Mouse (Mus musculus): ENCODE results near the gene Sesn3.

DNA sequence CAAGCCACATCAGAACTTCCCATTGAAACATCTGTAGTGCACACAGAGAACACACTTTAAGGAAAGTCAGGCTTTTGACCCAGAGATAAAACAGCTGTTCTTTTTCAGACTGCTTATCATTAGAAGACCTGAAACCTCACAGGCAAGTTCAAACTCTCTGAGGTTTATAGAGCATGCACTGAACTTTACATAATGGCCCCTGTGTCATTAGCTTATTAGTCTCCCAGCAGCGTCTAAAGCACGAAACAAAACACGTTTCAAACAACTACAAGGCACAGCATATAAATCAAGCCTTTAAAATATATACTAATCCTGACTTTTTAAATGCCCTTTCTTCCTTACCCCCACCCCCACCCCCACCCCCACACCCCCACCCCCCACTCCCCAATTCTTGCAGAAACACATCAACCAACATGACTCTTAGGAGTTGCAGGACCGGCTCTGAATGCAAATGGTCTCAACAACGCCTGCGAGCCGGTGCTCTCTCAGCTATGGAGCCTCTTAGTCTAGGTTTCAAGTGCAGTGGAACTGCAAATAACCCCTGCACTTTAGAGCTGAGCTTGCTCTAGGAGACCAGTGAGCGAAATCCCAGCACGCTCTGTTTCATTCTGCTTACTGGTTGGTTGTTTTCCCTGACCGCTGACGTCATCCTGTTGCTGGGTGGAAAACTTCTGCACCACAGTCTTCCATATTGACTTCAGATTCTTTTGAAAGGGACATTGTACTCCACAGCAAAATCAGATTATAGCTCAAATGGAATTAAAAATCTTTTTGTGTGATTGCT lies 28.7 kb upstream of the Sesn3 start:
- TF ChIP-seq CTCF (IDR thresholded peaks at IDR 0.05; ENCODE audit: extremely low read depth, insufficient read depth, low read length) (no peak), POLR2A (IDR thresholded peaks at IDR 0.05; ENCODE audit: extremely low read depth, insufficient read depth, low read length) (no peak)

Data from cortical plate, adult 2 months (tissue).